Mouse (Mus musculus) heart, embryonic 15.5 days (tissue): Measurements from ENCODE around the gene Dcst1. TPM values are rescaled to one million over a fixed set of nuclear protein-coding genes. Genes with fewer than 3 reads are reported as not detected.

Source experiments
- ATAC-seq: fragments of 200-750 bp; cut with Nextera tagmentation; replicated peaks from 2 replicates; pipeline ENCODE4 v1.8.0; 2017; ENCODE audit warnings: low read depth, moderate TSS enrichment; ENCODE audit not compliant: insufficient number of reproducible peaks, insufficient read depth, low FRiP score
- H3K27ac ChIP-seq: fragments of 300-500 bp; sonication (generic); 2 replicates; pipeline ENCODE4 v1.5.1; 2015; ENCODE audit warnings: mild to moderate bottlenecking, inconsistent platforms
- H3K27me3 ChIP-seq: fragments of 300-500 bp; sonication (generic); 2 replicates; pipeline ENCODE4 v1.6.1; 2015; ENCODE audit warnings: inconsistent platforms
- H3K36me3 ChIP-seq: fragments of 300-500 bp; sonication (generic); 2 replicates; pipeline ENCODE4 v1.6.1; 2015; ENCODE audit warnings: mild to moderate bottlenecking, inconsistent platforms
- H3K4me1 ChIP-seq: fragments of 300-500 bp; sonication (generic); replicated peaks from 2 replicates; pipeline ENCODE4 v1.6.1; 2015; ENCODE audit warnings: inconsistent platforms
- H3K4me2 ChIP-seq: fragments of 300-500 bp; sonication (generic); 2 replicates; pipeline ENCODE4 v1.6.1; 2015; ENCODE audit warnings: inconsistent platforms, mild to moderate bottlenecking, moderate library complexity
- H3K4me3 ChIP-seq: fragments of 300-500 bp; sonication (generic); 2 replicates; pipeline ENCODE4 v1.5.1; 2015; ENCODE audit warnings: mild to moderate bottlenecking, inconsistent platforms
- H3K9ac ChIP-seq: fragments of 300-500 bp; sonication (generic); 2 replicates; pipeline ENCODE4 v1.6.1; 2015; ENCODE audit warnings: mild to moderate bottlenecking, inconsistent platforms
- H3K9me3 ChIP-seq: fragments of 300-500 bp; sonication (generic); replicated peaks from 2 replicates; pipeline ENCODE4 v1.6.1; 2016; ENCODE audit warnings: inconsistent platforms
- WGBS: fragments of 180-500 bp; shearing (Covaris S2); methylation state at CpG from one replicate; pipeline ENCODE4 v1.1.7; 2015; ENCODE audit warnings: mixed read lengths; 5-methylcytosine and 5-hydroxymethylcytosine counted together
- polyA plus RNA-seq: library from polyadenylated mRNA; unstranded; fragments of >200 nt; fragmentation: Nextera tagmentation; extraction: Ambion mirVana; gene quantifications from 2 replicates; pipeline ENCODE4 v1.2.1, GENCODE M21; 2015

Gene Dcst1
- polyA plus RNA-seq, 1 experiment from 2014 or later, result 0.06 TPM

DNA sequence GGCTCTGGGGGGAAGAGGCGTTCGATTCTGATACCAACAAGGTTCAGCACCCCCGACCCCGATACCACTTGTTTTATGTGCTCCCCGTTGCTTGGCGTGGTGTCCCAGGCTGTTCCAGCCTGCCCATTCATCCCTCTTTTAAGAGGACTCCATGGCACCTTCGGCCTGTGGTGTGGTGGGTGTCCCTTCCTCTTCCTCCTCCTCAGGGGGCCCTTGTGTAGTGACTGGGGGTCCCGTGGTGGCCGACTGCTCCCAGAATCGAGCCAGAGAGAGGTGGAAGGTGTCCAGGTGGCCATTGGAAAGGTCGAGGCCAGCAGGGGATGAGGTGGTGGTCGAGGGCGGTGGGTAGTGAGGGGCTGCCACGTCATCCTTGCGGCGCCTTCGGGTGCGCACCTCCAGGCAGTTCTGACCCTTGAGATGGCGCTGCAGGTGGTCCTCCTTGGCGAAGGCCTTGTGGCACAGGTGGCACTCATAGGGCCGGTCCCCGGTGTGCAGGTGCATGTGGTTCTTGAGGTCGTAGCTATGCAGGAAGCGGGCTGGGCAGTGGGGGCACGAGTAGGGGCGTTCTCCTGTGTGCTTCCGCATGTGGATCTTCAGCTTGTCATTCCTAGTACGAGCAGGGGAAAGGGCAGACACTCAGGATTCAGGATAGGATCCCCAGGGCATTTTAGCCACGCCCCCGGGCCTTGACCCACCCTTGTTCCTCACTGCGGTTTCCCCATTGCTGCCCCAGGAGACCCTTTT is 14.5 kb upstream of the Dcst1 start:
- Histone ChIP-seq H3K4me2 (no peak overlapping the region), H3K4me1 (peaks cover 17% of the 10 kb centered on the region), H3K9me3 (no peaks in the 10 kb centered on the region), H3K27me3 (no peaks in the 10 kb centered on the region), H3K4me3 (no peak overlapping the region), H3K27ac (no peak overlapping the region), H3K9ac (no peak overlapping the region), H3K36me3 (peaks cover 16% of the 10 kb centered on the region; the same call in 1 of the 2 replicates)
- 85% methylated on average over 31 of the region's 31 CpGs for WGBS
- ATAC-seq, result no peak

DNA sequence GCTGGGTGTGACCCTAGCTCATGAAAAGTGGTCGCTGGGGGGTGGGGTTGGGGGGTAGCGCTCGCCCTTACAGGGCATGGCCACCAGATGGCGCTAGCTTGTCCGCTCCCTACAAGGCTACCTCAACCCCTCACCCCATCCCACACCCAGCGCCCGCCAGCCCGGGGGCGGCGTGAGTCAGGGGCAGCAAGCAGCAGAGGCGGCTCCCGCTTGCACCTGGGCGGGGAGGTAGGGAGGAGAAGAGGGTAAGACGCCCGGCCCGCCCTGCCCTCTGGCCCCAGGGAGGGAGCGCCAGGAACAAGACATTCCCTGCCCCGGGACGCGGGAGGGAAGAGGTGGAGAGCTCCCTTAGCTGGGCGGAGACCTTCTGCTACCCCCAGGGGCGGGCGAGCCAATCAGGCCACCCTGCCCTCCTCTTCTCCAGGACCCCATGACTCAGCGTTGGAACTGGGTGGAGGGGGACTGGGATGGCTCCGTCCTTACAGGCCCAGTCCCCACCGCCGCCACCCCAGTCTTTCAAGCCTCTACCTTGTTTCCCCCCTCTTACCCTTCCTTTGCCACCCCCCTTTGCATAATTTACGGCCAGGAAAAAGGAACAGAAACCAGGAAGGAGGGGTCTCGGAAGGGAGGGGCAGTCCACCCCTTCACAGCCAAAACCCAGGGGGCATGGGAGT is 13.5 kb upstream of the Dcst1 start:
- 4% methylated on average over 29 of the region's 29 CpGs for WGBS
- no peaks in the 10 kb centered on the region for H3K27me3 ChIP-seq
- H3K36me3 ChIP-seq, result peaks cover 16% of the 10 kb centered on the region; the same call in 1 of the 2 replicates
- peak; percentile 87 for ATAC-seq
- H3K9ac ChIP-seq, result peak overlapping the region; percentile 66
- no peaks in the 10 kb centered on the region for H3K9me3 ChIP-seq
- peak overlapping the region; percentile 92 for H3K4me2 ChIP-seq
- peak overlapping the region; percentile 66 for H3K4me3 ChIP-seq
- H3K27ac ChIP-seq, result peak overlapping the region; percentile 51; the same call in 1 of the 2 replicates
- H3K4me1 ChIP-seq, result peaks cover 17% of the 10 kb centered on the region

DNA sequence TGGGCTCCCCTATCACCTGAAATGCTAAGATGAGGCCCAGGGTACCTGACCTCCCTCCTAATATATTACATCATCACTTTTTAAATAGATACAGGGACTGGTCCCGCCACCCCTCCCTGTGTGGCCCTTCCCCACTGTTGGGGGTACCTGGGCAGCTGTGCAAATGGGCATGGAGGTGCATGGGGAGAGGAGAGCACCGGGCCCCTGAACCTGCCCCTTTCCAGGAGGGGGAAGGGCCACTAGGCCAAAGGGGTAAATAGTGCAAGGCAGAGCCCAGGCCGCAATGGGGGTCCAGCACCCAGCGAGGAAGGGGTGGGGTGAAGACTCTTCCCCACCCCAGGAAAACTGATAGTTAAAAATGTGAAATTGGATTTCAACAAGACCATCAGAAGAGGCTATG is 12.8 kb upstream of the Dcst1 start:
- no peaks in the 10 kb centered on the region for H3K27me3 ChIP-seq
- H3K9me3 ChIP-seq, result no peaks in the 10 kb centered on the region
- peaks cover 16% of the 10 kb centered on the region; the same call in 1 of the 2 replicates for H3K36me3 ChIP-seq
- WGBS, result 77% methylated on average over 4 of the region's 4 CpGs
- peak overlapping the region; percentile 66 for H3K4me3 ChIP-seq
- peak overlapping the region; percentile 26; the same call in 1 of the 2 replicates for H3K9ac ChIP-seq
- H3K4me2 ChIP-seq, result peak overlapping the region; percentile 92
- H3K27ac ChIP-seq, result no peak overlapping the region
- peaks cover 17% of the 10 kb centered on the region for H3K4me1 ChIP-seq
- no peak for ATAC-seq

DNA sequence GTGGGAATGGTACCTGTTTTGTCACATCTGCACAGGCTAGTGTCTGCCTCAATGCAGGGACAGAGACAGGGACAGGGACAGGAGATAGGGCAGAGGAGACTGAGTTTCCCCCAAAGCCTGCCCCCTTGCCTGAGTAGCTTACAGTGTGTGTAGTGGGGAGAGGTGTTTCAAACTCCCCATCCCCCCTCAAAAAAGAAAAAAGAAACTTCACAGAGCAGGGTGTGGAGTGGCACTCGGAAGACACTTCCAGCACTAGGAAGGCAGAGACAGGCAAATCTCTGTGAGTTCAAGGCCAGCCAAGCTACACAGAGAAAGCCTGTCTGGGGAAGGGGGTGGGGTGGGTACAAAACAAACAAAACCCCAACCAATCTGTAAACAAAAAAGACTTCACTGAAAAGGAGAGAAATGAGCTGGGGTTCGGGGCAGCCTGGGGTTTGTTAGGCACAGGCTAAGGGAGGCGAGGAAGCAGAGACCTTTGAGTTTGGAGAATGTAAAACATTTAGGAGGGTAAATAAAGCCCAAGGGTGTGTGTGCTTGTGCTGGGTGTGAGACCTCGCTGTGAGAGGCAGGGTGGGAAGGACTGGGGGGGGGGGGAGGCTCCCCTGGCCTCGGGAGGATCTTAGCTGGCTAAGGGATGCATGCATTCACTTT is 8.7 kb upstream of the Dcst1 start:
- Histone ChIP-seq H3K27ac (no peak overlapping the region), H3K4me3 (no peak overlapping the region), H3K36me3 (no peaks in the 10 kb centered on the region), H3K9ac (no peak overlapping the region), H3K4me1 (peaks cover 12% of the 10 kb centered on the region), H3K9me3 (no peaks in the 10 kb centered on the region), H3K4me2 (no peak overlapping the region), H3K27me3 (no peaks in the 10 kb centered on the region; the same call in 1 of the 2 replicates)
- 49% methylated on average over 5 of the region's 5 CpGs for WGBS
- no peak for ATAC-seq

DNA sequence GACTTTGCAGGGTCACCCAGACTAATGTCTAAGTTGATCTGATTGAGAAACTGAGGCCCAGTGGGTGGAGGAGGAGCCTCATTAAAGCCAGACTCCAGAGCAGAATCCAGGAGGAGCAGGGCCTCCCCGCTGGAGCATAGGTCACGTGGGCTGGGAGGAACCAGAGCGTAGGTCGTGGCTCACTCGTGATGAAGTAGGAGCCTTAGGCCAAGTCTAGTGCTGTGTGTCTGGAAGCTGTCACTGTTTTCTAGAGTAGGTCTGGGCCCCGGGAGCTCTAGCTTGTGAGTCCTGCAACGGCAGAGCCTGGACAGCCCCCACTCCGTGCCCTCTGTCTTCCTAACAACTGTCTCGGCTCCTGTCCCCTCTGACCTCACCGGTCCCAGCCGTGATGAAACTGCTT is 2.3 kb upstream of the Dcst1 start:
- no peak overlapping the region for H3K4me3 ChIP-seq
- H3K27me3 ChIP-seq, result peaks cover 16% of the 10 kb centered on the region
- WGBS, result 40% methylated on average over 11 of the region's 11 CpGs
- no peak overlapping the region for H3K9ac ChIP-seq
- H3K4me2 ChIP-seq, result no peak overlapping the region
- ATAC-seq, result peak; percentile 44; the same call in 1 of the 2 replicates
- H3K9me3 ChIP-seq, result no peaks in the 10 kb centered on the region
- H3K27ac ChIP-seq, result no peak overlapping the region
- no peaks in the 10 kb centered on the region for H3K36me3 ChIP-seq
- H3K4me1 ChIP-seq, result no peaks in the 10 kb centered on the region; the same call in 1 of the 2 replicates

DNA sequence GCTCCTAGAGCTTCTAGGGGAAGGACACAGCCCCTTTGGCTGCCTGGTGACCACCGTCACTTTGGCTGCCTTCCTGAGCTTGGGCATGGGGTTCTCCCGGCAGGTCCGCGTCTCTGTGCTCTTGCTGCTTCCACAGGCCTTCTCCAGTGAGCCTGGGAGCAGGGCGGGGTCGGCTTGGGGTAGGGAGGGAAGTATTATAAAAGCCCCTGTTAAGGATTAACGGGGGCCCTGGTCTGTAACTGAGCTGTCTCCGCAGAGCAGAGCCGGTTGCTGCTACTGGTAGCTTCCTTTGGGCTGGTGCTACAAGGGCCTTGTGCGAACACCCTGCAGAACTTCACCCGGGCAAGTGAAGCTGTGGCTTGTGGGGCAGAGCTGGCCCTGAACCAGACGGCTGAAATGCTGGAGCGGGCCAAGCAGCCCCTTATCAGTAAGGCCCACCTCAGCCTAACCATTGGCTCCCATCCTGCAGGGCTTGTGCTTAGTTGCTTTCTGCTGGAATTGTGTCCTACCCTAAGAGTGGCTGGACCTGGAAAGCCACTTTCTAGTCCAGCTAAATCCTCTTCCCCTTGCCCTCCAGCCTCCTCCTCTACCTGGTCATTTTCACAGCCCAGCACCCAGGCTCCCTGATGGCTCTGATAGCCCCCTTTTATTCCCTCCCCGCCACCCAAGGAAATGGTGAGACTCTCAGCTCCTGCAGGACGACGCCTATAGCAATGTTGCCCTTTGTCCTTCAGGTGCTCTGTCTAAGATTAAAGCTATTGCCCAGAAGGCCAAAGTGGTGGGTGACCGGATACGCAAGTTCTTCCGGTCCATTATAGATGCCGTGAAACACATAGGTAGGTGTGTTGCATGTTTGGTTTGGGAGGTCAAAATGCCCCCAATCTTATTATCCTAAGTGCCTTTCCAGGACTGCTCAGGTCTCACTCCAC is 697 bp upstream of the Dcst1 start:
- no peak for ATAC-seq
- Histone ChIP-seq H3K9ac (no peak overlapping the region), H3K4me1 (no peaks in the 10 kb centered on the region; the same call in 1 of the 2 replicates), H3K36me3 (no peaks in the 10 kb centered on the region), H3K27me3 (peaks cover 16% of the 10 kb centered on the region; the same call in 1 of the 2 replicates), H3K4me3 (no peak overlapping the region), H3K9me3 (no peaks in the 10 kb centered on the region), H3K27ac (no peak overlapping the region), H3K4me2 (no peak overlapping the region)
- whole genome bisulfite sequencing, result 66% methylated on average over 20 of the region's 20 CpGs

DNA sequence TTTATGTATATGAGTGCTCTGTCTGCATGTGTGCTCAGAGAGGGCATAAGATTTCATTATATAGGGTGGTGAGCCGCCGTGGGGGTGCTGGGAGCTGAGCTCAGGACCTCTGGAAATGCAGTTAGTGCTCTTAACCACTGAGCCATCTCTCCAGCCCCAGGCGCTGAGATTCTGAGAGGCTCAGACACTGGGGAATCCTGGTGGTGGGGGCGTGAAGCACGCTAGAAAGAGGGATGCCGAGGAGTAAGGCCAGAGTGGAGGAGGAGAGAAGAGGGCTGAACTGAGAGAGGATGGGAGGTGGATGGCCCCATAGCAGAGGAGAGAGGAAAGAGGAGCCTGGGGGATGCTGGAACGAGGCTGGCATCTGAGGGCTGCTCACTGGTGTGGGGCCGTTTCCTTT is 422 bp downstream of the Dcst1 start:
- H3K9me3 ChIP-seq, result no peaks in the 10 kb centered on the region
- no peak for ATAC-seq
- WGBS, result 56% methylated on average over 8 of the region's 8 CpGs
- H3K9ac ChIP-seq, result no peak overlapping the region
- H3K27ac ChIP-seq, result no peak overlapping the region
- no peaks in the 10 kb centered on the region for H3K36me3 ChIP-seq
- H3K4me1 ChIP-seq, result no peaks in the 10 kb centered on the region; the same call in 1 of the 2 replicates
- peaks cover 16% of the 10 kb centered on the region; the same call in 1 of the 2 replicates for H3K27me3 ChIP-seq
- H3K4me2 ChIP-seq, result no peak overlapping the region
- no peak overlapping the region for H3K4me3 ChIP-seq

DNA sequence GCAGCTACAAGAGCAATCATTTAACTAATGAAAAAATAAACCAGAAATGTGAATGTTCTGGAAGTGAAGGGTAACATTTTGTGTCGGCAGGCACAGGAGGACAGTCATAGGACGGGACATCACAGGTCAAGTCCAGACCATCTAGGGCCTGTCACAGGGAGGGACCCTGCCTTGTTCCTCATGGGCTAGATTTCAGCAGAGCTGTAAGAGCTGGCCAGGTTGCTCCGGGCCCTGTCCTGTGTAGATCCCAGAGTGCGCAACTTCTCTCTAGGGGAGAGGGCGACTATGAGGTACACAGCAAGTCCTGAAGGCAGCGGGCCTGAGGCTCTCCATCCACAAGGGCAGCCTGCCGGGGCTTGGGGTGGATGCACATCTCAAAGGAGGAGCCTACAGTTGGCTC is 3.4 kb downstream of the Dcst1 start, which contains the start of gene Dcst2:
TSS of gene Dcst2 (plus strand) at position 301 of the 400 bp plus-strand sequence.
- no peak within 1 kb of the TSS for H3K9ac ChIP-seq
- H3K27me3 ChIP-seq, result peaks cover 3% of the 10 kb centered on the region; the same call in 1 of the 2 replicates
- ATAC-seq, result no peak
- H3K36me3 ChIP-seq, result no peaks in the 10 kb centered on the region
- H3K4me2 ChIP-seq, result no peak within 1 kb of the TSS
- no peaks in the 10 kb centered on the region for H3K9me3 ChIP-seq
- H3K4me1 ChIP-seq, result no peaks in the 10 kb centered on the region; the same call in 1 of the 2 replicates
- WGBS, result 71% methylated on average over 7 of the region's 7 CpGs
- H3K4me3 ChIP-seq, result no peak within 1 kb of the TSS
- no peak within 1 kb of the TSS for H3K27ac ChIP-seq

DNA sequence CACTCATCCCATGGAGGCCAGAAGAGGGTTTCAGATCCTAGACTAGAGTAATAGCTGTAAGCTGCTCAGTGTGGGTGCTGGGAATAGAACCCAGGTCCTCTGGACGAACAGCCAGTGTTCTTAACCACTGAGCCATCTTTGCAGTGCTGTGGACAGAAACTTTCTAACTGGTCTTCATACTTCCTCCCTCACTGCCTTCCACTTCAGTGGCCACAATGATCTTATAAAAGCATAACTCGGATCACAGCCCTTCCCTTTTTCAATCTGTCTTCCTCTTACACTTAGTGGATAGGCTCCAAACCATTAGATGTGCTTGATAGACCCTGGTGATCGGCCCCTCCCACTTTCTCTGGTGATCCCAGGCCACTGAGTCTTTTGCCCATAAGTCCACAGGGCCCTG is 4.8 kb downstream of the Dcst1 start:
- no peak for ATAC-seq
- Histone ChIP-seq H3K27ac (no peak overlapping the region), H3K27me3 (peaks cover 6% of the 10 kb centered on the region), H3K9ac (no peak overlapping the region), H3K36me3 (no peaks in the 10 kb centered on the region), H3K9me3 (no peaks in the 10 kb centered on the region), H3K4me3 (no peak overlapping the region), H3K4me1 (no peaks in the 10 kb centered on the region), H3K4me2 (no peak overlapping the region)
- WGBS, result 71% methylated on average over 3 of the region's 3 CpGs

DNA sequence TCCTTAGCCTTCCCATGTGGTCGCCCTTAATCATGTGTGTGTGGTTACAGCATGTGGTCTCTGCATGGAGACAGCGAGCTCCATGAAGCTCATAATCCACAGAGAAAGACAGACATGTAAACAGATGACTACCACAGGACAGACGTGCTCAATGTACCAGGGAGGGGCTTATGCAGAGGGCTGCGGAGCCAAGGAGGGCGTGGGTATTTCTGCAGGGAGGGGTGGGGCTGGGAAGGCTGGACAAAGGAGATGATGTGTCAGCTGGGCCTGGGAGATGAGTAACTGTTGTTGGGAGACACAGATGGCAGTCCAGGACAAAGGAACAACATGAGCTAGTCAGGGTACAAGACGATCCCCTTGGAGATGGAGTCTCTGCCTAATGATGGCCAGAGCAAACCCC is 5.4 kb downstream of the Dcst1 start:
- 65% methylated on average over 6 of the region's 6 CpGs for WGBS
- no peak overlapping the region for H3K27ac ChIP-seq
- no peaks in the 10 kb centered on the region for H3K9me3 ChIP-seq
- no peak for ATAC-seq
- no peaks in the 10 kb centered on the region for H3K36me3 ChIP-seq
- no peak overlapping the region for H3K4me2 ChIP-seq
- H3K9ac ChIP-seq, result no peak overlapping the region
- H3K4me1 ChIP-seq, result peaks cover 2% of the 10 kb centered on the region; the same call in 1 of the 2 replicates
- H3K27me3 ChIP-seq, result peaks cover 6% of the 10 kb centered on the region
- H3K4me3 ChIP-seq, result no peak overlapping the region
